Mouse (Mus musculus): ENCODE measurements around the gene Syn2.

Gene Syn2

GRCm38 (mm10) chr6:115134501-115135331 is at the start of gene Syn2:
TSS of gene Syn2 (plus strand) at chr6:115134902.
- DNase-seq (ENCODE audit: low spot score): no peak

DNA sequence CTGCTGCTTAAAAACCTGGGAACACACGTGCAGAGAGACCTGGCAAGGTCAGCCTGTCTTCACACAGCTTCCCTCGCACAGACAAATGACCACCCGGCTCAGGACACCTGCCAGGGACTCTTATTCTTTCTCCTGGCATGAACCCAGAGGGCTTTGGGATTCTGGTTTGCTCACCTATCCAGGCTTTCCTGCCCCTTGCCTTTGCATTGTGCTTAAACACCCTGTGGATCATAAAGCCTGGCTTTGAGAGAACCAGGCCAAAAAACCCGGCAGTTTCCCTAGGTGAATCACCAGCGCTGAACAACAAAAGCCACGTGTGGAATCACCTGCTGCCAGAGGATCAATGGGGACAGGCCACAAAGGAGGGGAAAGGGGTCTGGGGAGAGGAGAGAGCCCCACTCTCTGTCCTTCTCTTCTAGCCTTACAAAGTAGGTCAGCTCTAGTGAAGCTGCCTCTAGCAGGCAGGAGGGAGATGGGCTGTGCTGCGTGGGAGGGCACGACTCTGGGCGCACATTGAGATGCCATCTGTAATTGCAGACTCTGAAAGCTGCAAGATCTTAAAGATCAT is 49.3 kb upstream of the Syn2 start:
- peak; percentile 56 for DNase-seq (ENCODE audit: low spot score)

GRCm38 (mm10) chr6:115088314-115089106 is 46.2 kb upstream of the Syn2 start:
- DNase-seq (ENCODE audit: low spot score): no peak

DNA sequence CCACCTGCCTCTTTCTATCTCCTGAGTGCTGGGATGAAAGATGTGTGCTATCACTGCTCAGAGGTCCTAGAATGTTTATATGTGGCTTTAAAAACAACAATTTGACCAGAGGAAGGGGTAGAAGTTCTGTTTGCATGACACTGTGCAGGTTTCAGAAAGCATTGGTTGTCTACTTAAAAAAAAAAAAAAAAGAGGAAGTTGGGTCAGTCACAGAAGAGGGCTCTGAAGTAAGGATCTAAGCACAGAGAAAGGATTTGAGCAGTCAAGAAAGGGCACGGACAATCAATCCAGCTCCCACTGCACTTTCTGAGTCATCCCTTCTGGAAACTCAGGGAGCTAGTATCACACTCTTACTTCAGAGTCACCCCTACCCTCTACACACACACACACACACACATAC is 43.0 kb upstream of the Syn2 start:
- no peak for DNase-seq (ENCODE audit: low spot score)

DNA sequence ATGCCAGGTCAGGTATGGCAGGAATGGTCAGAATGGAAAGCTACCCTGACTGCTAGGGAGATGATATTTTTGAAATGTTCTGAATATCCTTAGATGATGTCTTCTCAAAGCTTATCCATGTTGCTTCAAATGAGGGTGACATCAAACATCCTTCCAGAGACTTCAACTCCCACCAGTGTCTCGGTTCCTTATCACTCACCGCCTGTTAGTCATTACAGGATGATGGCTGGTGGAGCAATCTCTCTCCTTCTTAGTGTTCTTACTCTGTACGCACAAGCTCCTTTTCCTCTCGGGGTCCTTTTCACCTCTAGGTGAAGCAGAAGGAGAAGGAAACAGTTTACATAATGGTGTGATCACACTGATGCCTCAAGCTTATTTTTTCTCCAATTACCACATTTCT is 32.2 kb upstream of the Syn2 start:
- DNase-seq (ENCODE audit: low spot score): no peak

- DNase-seq (ENCODE audit: low spot score): no peak
These were observed 23.3 kb upstream of the Syn2 start for GRCm38 (mm10) chr6:115111426-115111825.

DNA sequence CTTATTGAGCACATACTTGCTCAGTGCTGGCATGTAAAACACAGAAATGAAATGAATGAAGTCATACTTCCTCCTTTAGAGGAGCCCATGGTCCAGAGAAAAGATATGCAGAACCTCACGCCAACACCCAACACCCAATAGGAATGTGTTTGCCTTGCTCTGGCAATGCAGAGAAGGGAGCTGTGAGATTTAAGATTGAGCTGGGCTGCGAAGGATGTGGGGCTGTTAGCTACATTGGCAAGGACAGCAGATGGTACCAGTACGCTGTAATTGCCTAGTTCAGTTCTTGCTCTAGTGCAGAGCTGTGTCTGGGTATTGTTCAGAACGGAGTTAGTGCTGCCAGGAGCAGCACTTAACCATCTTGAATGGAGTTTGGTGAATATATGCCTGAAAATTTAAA is 12.5 kb upstream of the Syn2 start:
- DNase-seq (ENCODE audit: low spot score): no peak

DNA sequence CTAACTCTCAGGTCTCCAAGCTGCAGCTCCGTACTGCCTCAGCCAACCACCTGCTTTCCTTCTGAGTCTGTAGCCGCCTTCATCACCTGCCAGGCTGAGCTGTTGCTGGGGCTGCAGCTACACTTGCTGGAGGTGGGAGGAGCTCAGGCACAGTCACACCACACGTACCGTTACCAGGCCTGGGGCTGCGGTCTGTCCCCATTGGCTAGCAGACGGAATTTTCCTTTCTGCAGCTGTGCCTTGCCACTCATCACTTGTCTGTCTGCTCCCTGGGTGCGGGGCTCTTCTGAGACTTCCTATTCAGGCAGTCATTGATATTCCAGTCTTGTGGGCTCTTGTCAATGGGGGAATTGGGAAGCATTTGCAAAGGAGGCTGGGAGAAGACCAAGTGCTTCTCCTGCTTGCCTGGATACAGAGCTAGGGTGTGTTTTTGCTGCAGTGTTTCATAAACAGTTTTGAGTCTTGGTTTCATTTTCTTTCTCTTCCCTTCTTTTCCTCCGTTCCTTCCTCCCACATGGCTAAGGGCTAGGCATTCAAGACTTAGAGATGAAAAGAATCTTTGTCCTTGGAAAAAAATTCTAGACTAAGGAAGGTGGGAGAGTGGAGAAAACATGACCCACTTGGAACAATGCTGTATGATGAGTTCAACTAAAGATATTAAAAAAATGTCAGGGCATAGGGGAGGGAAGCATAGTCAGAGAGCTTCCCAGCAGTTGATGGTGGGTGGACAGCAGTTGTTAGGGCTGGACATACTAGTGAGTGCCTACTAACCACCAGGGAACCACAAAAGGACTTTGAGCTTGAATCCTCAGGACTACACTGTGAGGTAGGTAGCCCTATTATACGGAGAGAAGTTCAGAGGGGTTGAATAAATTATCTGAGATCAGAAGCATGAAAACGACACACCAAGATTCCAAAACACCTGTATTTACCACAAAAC is 11.2 kb upstream of the Syn2 start:
- no peak for DNase-seq (ENCODE audit: low spot score)

DNA sequence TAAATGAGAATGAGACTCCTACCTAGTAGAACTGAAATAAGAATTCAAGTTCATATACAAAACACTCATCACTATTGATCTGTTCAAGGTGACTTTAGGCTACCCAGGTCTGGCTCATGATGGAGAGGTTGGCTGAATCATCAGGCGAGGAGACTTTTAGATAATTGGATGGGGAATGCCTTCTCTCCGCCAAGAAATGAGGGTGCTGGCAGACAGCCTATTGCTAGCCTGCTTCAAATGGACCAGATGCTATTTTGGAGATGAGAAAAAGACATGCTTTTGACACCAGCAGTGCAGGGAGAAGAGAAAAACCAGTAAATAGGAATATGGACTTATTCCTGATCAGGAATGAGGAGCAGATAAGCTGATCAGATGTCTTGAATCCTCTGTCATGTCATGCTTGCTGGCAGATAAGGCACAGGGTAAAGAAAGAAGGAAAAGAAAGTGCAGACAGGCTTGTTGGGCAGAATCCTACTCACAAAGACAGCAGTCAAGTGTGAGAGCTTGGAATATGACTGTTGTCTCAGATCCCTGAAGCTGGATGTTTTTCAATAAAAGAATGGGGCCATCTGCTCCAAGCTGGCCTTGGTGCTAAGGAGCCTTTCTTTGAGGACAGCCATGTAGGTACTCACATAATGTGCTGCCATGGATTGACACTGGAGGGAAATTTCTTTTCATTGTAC is 9.9 kb upstream of the Syn2 start:
- no peak for DNase-seq (ENCODE audit: low spot score)

DNA sequence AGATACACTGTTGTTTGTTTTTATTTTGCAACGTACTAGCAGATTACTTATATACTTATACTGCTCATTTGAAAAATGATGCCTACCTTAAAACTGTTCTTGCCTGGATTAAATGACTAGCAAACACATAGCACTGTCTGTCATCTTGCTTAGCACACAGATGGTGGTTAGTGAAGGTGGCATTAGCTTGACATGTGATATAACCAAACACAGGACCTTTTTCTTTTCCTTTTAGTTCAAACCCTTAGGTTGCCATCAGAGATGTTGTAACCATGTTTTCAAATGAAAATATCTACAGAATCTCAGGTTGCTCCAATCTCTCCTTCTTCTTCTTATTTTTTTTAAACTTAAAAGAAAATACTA is 9.4 kb upstream of the Syn2 start:
- no peak for DNase-seq (ENCODE audit: low spot score)

DNA sequence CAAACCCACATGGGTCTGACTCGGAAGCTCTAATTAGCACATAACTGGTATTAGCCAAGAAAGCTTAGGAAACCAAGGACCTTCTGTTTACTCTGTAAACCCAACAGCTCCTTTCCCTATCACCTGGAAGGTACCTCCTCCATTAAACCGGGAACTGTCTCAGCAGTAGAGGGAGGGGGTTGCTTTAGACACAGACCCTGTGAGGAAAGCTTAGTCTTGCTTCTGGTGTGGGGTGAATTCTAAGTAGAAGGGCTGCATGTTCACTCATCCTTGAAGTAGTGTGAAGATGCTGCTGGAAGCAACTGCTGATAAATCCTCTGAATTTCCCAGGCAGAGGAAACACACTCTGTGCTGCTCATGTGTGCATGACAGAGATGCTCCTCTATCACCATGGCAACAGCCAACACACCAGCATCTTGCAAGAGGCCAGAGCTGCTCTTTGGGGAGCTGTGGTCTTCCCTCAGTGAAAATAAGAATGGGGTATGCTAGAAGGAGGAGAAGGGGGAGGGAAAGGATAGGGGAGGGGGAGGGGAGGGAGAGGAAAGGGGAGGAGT is 8.4 kb upstream of the Syn2 start:
- no peak for DNase-seq (ENCODE audit: low spot score)

DNA sequence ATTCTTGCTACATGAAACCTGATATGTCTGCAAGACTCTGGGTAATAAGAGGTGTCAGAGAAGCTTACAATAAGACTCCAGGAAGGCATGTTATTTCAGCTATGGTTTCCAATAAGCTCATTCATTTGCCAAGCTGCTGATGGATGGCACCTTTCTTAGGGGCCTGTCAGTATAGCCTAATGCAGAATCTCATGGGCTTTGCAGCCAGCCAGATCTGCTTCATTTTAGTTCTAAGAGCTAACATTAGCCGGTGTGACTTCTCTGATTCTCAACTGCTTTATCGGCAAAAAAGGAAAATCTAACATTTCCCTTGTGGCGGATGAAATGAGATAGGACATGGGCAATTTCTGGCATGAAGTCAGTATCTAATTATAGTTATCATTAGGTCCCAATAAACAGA is 7.9 kb upstream of the Syn2 start:
- no peak for DNase-seq (ENCODE audit: low spot score)

GRCm38 (mm10) chr6:115127255-115127824 is 7.4 kb upstream of the Syn2 start:
- no peak for DNase-seq (ENCODE audit: low spot score)

GRCm38 (mm10) chr6:115135332-115135649 is 589 bp downstream of the Syn2 start:
- no peak for DNase-seq (ENCODE audit: low spot score)

DNA sequence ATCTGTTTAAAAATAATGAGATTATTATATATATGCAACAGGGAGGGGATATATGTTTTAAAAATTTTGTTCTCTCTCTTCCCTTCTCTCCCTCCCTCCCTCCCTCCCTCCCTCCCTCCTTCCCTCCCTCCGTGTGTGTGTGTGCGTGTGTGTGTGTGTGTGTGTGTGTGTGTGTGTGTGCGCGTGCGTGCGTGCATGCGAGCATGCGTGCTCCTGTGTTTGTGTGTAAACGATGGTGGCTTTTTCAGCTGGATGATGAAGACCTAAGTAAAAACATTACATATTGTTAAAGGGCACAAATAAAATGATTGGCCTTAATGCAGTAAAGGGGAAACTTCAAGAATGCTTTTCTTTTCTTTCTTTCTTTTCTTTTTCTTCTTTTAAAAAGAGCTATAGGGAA is 1.5 kb downstream of the Syn2 start:
- no peak for DNase-seq (ENCODE audit: low spot score)

DNA sequence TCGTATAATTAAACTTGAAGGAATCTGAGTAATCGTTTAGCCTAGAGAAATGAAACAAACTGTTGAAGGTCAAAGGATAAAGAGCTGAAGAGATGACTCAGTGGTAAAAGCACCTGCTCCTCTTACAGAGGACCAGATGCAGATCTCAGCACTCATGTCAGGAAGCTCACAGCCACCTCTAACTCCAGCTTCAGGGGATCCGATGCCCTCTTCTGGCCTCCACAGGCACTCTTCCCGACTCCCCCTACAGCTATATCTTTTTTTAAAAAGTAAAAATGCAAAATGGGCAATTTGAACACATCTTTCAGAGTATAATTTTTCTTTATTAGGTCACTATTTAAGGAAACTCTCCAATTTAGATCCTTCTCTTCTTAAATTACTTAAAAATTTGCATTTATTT is 6.7 kb downstream of the Syn2 start:
- no peak for DNase-seq (ENCODE audit: low spot score)

- no peak for DNase-seq (ENCODE audit: low spot score)
These were observed 26.5 kb downstream of the Syn2 start for GRCm38 (mm10) chr6:115161175-115161574.

DNA sequence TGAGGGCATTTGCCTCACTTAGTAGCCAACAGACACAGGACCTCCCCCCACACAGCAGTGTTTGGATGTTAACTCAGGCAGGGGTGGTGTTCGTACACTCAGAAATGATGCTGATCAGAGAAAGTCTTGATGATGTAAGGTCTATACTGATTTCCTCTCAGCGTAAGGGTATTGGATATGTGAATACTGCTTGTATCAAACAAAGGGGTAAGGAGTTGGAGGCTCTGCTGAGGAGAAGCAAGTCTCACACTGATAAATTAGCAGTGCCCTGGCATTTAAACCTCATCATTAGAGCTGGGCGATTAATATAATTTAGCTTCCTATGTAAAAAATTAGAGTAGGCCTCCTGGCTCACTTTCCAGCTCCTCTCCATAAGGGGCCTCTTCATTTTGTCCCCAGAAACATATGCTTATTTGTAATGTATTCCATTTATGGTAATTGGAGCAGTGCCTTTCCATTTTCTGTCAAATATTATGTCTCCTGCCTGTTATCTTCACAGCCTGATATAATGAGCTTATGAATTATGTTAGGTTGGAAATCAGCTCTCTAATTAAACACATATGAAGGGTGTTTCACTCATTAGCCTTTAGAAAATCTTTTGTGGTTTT is 31.3 kb downstream of the Syn2 start:
- DNase-seq (ENCODE audit: low spot score): no peak

DNA sequence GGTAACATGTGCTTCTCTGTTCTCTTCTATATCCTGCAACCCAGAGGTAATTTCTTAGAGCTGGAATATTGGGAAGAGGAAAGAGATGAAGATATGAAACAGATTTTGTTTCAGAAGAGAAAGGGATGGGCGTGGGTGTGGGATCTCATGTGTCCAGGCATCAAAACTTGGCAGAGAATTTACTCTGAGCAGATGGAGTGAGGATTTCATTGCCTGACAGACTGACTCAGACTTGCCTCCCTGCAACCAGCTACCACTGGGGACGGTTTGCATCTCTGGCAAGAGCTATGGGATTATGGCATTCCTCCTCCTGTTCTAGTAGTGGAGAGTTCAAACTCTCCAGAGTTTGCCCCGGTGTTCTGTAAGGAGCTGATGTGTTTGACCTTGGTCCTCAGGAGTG is 34.2 kb downstream of the Syn2 start:
- DNase-seq (ENCODE audit: low spot score): peak; percentile 72

- DNase-seq (ENCODE audit: low spot score): no peak
These were observed 34.8 kb downstream of the Syn2 start for GRCm38 (mm10) chr6:115169518-115169917.

- DNase-seq (ENCODE audit: low spot score): no peak
These were observed 40.1 kb downstream of the Syn2 start for GRCm38 (mm10) chr6:115174845-115175244.

Measured in layer of hippocampus, adult 9-10 months (tissue).